Mouse (Mus musculus): Measurements from ENCODE around the gene Ankar. TPM values are rescaled to one million over a fixed set of nuclear protein-coding genes. Genes with fewer than 3 reads are reported as not detected.

Ankar gene
- total RNA-seq (2021) = not detected
- long read RNA-seq, experiment 1 = 0 reads
- long read RNA-seq, experiment 2 = 0 reads

DNA sequence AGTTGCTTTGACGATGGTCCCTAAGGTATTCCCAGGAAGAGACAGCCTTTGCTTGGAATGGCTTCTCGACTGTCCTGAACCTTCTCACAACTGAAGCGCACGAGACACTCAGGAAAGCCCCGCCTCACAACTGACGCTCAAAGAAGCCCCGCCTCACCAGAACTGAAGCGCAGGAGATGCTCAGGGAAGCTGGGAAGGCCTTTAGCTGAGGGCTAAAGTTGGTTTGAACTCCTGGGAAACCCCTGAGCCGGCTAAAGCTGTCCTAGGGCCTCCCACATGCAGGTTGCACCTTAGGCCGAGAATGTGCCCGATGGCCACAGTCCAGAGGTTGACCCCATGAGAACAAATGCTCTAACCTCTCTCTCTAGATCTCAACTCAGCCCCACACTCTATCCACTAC, at the start of gene Ankar:
Ankar (minus strand) TSS at position 101 of the 400 bp plus-strand sequence.
- no peak for DNase-seq (ENCODE audit: low spot score in 2 of 2)

DNA sequence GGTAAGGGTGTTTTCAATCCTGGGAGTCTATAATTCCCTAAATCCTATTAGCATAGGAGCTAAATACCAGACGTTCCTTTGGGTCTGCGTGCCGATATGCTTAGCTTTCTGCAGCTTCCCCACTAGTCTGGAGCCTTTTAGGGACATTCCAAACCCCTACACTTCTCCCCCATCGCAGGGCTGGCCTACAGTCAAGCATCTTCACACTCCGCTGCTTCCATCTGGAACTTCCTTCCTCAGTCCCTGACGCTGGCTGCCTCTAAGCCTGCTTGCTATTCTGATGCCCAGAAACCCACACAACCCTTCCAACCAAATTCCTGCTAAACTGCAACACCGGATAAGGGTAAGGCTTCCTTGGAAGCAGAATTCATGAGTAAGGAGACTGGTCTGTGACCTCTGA, 46.0 kb upstream of the Ankar start:
- no peak for DNase-seq (ENCODE audit: low spot score in 2 of 2)

DNA sequence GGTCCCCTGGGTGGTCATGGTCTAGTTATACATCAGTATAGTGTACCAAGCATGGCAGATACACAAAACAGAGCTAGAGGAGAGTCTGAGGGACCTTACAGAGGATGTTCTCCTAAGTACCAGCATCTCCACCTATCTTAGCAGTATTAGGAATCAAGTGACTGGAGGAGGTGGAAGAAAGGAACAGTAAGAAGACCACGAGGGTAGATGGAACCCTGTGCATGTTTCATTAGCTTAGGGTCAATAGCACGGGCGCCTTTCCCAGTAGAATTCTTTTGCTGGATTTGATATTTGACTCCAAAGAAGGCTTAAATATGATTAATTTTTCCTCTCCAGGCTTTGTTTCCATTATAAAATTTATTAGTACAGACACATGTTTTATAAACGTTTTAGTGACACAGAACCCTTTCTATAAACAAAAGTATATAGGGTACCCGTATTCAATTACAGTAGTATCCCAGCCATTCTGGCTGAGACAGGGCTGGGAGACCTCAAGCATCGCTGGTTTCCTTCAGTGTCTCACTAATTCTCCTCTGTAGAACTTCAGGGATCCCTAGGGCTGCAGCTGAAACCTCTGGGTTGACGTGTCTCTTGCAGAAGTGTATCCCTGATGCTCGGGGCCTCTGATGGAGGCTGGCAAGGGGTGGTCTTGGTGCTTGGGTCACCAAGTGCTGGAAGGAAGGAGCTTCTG, 44.6 kb upstream of the Ankar start:
- DNase-seq (ENCODE audit: low spot score in 2 of 2) = no peak

DNA sequence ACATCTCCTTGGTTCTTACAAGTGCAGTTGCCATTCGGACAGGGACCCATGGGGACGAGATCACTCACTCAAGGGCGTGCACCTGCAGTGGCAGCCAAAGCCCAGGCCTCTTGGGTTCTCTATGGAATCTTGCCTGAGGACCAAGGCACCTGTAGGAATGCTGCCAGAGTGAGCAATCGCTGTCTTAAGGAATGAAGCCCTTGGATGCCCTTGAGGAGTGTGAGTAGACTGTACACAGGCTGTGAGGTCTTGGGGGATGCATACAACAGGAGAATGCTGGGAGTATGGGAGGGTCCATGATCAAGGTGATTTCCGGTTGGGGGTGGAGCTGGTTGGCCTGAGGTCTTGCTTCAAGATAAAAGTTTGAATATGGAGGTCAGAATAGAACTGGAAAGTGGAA, 41.0 kb upstream of the Ankar start:
- DNase-seq (ENCODE audit: low spot score in 2 of 2) = no peak

DNA sequence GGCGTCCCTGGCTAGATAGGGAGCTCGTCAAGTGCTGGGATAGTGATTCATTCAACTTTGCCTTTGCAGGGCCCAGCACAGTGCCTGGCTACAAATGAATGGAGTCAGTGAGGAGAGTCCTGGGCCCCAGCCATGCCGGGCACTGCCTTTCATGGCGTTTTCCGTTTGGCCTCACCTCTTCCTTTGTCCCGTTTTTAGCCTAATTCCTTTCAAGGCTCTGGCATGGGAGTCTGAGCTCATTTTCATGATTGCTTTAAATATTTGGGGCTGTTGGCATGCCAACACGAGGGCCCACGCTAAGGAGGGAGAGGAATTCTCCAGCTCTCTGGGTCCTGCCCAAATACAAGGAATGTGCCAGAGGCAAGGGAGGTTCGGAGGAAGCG, 39.3 kb upstream of the Ankar start:
- DNase-seq (ENCODE audit: low spot score in 2 of 2) = no peak

DNA sequence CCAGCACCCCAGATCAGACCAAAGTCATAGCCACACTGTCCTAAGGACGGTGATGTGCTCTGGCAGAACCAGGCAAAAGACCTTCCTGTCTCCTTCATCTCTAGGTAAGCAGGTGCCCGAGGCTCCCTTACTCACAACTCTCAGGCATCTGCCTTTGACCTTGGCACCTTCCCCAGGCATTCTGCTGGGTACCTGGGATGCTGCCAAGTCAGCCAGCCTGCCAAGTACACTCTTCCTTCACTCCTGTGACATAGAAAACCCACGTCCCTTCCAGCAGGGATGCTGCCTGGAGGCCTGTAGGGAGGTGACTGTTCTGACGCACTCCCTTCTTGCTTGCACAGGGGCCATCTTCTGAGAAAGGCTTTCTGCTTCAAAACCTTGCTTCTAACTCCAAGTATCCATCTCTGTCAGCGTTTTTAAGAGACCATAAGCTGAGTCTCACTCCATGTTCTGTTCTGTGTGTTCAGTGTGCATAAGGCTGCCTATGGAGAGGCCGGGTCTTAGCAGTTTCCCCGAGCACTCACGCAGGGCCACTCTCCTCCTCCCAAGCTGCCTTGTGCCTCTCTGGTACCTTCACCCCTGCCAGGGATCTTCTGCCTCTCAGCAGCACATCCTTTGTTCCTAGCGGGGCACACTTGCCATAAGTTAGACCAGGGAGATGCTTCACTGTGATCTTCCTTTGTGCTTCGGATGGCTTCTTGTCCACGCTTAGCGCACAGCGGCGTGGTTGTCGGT, 38.7 kb upstream of the Ankar start:
- DNase-seq (ENCODE audit: low spot score in 2 of 2) = peak; percentile 26 to 29

DNA sequence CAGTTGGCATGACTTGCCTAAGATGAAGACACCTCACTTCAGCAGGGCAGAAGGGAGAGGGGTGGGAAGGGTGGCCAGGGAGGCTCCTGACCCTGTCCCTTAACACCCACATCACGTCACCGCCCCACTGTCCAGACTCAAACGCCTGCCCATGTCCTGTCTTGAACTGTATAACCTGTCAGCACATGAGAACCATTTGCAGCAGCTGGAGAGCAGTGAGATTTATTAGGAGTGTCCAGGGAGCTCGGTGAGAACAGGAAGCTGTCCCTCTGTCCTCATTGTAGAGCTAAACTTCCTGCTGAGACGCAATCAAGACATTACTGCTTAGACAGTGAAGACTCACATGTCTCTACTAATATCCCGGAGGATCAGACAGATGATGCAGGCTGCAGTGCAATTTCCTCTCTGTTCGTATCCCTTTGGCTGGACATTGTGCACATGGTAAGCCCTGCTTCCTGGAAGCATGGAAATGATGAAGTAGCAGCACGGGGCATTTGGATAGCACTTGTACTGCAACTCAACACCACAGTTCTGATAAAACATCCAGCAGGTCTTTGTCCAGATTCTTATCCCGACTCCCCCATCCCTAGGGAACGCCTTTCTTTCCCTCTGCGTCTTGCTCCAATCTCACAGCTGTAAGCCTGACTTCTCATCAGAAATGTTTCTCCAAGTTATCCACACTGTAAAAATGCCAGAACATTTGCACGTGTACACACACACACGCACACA, 36.2 kb upstream of the Ankar start:
- no peak for DNase-seq (ENCODE audit: low spot score in 2 of 2)

DNA sequence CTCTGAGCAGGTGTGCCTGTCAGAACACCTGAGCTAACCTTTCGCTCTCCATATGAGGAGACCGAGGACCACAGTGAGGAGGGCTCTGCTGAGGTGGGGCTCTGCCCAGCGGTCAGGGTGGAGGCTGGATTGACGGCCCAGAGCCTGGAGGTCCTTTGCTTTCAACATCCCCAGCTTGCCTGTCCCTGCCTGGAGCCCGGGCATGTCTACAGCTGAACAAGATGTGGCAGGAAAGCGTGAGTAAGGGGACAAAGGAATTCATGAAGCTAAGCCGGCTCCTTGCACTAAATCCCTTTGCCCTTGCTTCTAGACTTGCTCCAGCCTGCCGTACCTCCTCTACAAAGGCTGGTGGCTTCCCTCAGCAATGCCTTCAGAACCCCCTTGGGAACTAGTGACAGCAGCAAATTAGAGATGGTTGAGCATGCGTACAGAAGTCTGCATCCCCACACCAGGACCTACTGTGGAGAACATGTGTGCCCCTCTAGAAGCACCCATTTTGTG, 32.9 kb upstream of the Ankar start:
- no peak for DNase-seq (ENCODE audit: low spot score in 2 of 2)

DNA sequence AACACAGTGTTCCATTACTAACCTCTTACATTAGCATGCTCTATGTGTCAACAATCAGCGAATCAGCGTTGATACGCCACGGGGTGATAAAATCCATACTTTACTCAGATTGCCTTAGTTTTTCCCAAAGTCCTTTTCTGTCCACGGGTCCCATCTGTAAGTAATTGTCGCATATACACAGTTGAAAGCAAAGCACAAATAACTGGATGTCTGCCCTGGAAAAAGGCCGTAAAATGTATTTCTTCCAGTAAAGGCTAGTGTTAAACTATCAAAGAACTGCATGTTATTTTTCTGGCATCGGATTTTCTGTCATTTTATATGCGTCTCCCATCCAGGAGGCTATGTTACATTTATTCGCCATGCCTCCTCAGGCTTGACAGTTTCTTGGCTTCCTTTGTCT, 29.7 kb upstream of the Ankar start:
- no peak for DNase-seq (ENCODE audit: low spot score in 2 of 2)

DNA sequence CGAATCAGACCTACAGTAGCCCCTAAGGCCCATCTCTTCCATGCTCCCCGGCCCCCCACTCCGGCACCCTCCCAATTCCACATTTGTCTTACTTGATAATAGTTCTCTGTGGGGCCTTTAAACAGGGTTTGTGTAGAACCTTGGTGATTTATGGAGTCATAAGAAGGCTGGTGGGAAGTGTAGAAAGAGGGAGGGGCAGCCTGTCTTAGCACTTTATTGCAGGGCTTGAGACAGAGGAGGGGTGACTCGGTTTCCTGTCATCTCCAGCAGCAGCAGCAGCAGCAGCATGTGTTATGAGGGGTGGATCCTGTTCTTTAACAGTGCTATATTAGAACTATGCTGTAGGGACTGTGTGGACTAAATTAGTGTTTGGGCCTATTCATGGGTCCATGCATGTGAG, 28.4 kb upstream of the Ankar start:
- DNase-seq (ENCODE audit: low spot score in 2 of 2) = no peak

DNA sequence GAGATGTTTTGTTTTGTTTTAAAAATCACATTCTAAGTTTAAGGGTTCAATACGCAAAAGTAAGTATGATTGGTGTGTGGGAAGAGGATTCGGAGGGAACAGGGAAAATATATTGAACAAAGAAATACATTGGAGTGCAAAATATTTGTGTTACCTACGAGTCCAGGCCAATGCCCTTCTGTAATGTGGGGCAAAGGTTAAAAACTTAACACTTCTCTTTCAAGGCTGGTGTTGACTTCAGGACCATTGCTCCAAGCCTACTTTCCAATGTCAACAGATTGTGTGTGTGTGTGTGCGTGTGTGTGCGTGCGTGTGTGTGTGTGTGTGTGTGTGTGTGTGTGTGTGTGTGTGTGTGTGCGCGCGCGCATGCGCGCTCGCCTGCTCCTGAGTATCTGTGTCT, 25.6 kb upstream of the Ankar start:
- DNase-seq (ENCODE audit: low spot score in 2 of 2) = no peak

DNA sequence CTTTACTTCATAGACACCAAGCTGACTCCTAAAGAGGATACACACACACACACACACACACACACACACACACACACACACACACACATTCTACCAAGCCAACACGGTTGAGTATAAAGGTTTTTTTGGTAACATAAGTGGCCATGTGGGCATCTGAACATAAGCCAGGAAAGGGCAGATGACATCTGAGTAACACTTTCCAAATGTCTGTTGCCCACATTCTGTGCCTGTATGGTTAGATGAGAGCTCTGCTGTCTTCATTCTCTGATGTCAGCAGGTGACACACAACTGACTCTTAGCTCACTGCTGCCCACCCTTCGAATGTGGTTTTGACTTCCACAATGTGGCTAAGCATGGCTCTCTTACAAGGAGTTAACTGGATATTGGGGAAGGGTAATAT, 24.0 kb upstream of the Ankar start:
- DNase-seq (ENCODE audit: low spot score in 2 of 2) = no peak

DNA sequence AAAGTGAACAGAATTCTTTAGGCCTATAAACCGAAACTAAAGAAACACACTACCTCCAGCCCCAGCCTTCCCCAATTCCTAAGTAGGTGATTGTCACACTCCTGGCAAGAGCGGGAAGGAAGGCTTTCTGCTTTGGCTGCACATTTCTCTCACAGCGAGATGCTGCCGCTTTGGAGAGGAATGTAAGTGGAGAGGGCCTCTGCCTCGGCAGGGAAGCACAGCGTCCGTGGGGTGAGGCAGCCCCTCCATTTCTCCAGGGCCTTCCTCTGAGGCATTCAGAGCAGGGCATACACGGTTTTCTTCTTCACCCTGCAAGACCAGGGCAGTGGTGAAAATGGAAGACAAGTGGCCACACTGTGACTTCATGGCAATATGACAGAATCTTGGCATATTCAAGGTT, 22.3 kb upstream of the Ankar start:
- DNase-seq (ENCODE audit: low spot score in 2 of 2) = no peak

DNA sequence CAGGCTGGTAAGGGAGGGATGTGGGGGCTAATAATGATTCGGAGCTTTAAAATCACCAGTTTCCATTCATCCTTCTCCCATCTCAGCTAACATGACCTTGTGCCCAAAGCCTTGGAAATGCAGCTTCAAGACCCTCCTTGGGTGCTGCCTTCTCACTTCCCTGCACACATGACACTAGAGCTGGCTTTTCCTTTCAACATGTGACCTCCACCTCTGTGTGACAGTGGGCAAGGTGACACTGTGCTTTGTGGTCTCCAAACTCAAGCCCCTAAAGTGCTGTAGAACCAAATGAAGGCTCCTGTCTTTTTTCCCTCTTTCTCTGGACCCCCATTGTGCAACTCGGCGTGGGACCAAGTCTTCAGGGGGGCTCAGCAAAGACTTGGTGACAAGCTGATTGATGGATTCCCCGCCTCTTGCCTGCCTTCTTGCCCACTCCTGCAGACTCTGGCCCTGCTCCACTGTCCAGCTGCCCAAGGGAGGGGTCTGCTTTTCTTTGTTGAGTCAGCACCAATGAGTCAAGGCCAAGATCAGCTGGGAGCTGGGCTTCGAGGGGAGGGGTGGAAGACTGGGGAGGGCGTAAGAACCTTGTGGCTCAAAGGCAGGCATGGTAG, 19.8 kb upstream of the Ankar start:
- DNase-seq (ENCODE audit: low spot score in 2 of 2) = no peak

DNA sequence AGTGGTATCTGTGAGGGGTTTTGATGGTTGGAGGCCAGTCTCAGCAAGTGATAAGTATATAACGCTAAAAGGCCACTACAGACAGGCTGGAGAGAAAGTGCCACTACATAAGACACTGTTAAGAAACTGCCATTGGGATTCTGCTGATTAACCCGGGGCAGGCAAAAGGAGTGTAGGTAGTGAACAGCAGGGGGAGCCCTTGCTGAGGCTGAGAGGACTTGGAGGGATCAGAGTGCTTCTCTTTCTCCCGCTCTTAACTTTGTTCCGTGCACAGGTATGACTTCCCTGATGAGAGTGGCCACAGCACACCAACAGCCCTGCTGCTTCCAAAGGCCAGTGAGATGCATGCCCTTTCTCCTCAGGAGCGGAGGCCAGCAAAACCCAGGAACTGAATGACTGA, 18.5 kb upstream of the Ankar start:
- DNase-seq (ENCODE audit: low spot score in 2 of 2) = peak; percentile 43 to 59

DNA sequence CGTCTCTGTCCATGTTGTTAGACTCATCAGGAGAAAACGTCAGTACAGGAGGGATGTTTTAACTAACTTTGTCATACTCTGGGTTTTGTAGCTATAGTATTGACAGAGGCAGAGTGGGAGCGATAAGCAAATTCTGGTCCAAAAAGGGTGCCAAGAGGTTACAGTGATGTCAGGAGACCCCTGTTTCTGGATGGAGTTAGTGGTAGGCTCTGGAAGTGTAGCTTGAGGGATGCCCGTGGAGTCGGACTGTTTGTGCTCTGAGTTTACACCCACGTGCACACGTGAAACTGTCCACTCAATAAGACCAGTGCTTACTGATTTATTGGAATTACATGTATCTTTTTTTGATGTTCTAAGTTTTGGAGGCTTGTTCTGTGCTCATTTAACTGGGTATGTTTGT, 17.2 kb upstream of the Ankar start:
- no peak for DNase-seq (ENCODE audit: low spot score in 2 of 2)

DNA sequence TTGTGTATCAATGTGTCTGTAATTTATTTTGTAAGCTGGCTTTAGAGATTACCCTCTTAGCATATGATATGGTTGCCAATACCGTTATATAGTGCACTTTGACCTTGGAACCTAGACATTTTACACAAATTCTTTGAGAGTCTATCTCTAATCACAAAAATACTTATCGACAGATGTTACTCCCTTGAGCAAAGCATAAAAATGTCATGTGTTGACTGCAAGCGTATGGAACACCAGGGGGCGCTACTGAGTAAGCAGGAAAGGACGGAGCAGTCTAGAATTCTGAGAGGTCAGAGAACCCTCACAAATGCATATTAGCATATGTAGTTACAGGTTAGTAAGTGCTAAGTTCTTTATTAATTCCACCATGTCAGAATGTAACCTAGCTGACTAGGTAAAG, 16.5 kb upstream of the Ankar start:
- peak; percentile 69 to 77 for DNase-seq (ENCODE audit: low spot score in 2 of 2)

DNA sequence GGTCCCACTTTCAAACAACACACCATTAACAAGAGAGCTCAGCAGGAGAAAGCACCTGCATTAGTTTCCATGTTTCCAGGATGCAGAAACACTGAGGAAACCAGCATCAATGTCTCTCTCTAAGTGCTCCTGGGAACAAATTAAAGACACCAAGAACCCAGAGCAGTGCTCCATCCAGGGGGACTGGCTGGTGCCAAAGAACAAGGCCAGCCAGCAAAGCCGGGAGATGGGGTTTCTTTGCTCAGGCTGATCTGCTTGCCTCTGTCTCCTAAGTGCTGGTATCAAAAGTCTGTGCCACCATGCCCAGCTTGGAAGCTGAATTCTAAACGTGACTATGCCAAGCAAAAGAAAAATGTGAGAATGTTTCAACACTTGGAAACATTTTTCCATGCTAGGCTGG, 16.0 kb upstream of the Ankar start:
- DNase-seq (ENCODE audit: low spot score in 2 of 2) = no peak

DNA sequence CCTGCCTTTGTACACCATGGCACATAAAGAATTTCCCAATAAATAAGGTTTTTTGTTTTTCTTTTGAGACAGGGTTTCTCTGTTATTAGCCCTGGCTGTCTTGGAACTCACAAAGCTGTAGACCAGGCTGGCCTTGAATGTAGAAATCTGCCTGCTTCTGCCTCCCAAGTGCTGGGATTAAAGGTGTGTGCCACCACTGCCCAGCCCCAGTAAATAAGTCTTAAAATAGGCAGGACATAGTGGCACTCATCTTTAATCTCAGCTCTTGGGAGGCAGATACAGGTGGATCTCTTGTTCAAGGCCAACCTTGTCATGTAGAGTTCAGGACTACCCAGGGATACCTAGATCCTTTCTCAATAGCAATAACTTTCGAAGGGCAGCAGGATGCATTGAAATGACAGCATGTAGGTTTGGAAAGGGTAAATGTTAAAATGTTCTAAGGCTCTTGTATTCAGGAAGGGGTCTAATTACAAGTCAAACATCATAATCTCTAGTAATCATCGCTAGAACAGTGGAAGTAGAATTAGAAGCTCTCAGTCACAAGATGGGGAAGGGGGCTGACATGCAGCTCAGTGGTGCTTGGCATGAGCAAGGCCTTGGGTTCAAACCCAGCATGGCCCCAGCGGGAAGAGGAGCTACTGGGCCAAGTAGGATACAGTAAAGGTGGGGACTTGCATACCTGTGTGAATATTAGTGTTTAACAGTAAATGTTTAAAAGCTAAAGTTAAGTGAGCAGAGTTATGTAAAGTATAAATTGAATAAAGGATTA, 15.4 kb upstream of the Ankar start:
- no peak for DNase-seq (ENCODE audit: low spot score in 2 of 2)

DNA sequence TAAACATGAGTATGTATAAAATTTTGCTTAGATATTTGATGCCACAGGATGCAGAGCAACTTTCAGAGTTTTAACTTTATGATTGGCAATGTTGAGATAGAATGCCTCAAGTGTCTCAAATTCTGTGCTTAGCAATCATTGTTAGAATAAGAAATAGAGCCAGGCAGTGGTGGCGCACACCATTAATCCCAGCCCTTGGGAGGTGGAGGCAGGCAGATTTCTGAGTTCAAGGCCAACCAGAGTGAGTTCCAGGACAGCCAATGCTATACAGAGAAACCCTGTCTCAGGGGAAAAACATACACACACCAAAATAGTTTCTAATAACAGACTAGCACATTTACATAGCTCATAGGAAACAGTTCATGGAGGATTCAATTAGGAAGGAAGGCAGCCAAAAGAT, 14.7 kb upstream of the Ankar start:
- DNase-seq (ENCODE audit: low spot score in 2 of 2) = no peak

DNA sequence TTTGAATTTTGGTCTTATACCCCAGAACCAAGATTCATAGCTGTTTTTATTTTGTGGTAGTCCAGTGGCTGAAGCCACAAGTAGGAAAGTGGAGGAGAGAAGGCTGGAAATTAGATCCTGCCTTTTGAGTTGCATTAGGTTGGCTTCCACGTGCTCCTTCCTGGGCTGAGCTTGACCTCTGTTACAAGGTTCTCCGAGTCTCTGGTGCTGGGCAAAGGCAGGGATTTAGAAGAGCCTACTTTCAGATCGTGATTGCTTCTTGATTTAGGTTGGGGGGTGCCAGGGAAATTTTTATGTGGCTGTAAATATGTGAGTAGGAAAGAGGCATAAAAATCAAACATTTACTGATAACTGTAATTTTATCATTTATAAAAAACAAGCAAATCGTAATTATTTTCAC, 14.2 kb upstream of the Ankar start:
- no peak for DNase-seq (ENCODE audit: low spot score in 2 of 2)

All from adrenal gland, adult 18-20 months (tissue).